Mouse (Mus musculus) liver, embryonic 14.5 days (tissue): Measurements from ENCODE around the gene Gnptab. TPM values are rescaled to one million over a fixed set of nuclear protein-coding genes. Genes with fewer than 3 reads are reported as not detected.
A peak's percentile ranks its signal among the peaks of the same experiment; 100 is the strongest.
"Not testable (repeated sequence)": the region's sequence is repeated elsewhere in the genome, so short reads cannot be mapped to it uniquely, and the experiment has no call there.

Experiments
- ATAC-seq: fragments of 200-750 bp; cut with Nextera tagmentation; 2 replicates; pipeline ENCODE4 v1.8.0; 2017; ENCODE audit warnings: moderate number of reproducible peaks, mild to moderate bottlenecking, moderate library complexity; ENCODE audit not compliant: insufficient read depth
- DNase-seq, 3 experiments: peaks; one replicate each; pipeline ENCODE4 v3.0.0-alpha.2; 2012 to 2013; ENCODE audit warnings: low read depth in 3 of 3, low spot score in 3 of 3
- H3K27ac ChIP-seq: fragments of 300-500 bp; sonication (generic); 2 replicates; pipeline ENCODE4 v1.5.1; 2014; ENCODE audit warnings: moderate library complexity, mild to moderate bottlenecking, control low read depth, inconsistent platforms
- H3K27me3 ChIP-seq: fragments of 300-500 bp; sonication (generic); 2 replicates; pipeline ENCODE4 v1.6.1; 2014; ENCODE audit warnings: mild to moderate bottlenecking, low read length, moderate library complexity; ENCODE audit not compliant: control insufficient read depth, insufficient read depth
- H3K36me3 ChIP-seq: fragments of 300-500 bp; sonication (generic); replicated peaks from 2 replicates; pipeline ENCODE4 v1.6.1; 2014; ENCODE audit warnings: low read depth; ENCODE audit not compliant: control insufficient read depth, insufficient read depth
- H3K4me1 ChIP-seq, 2 experiments: fragments of 200-500 bp in 1 of 2; fragments of 300-500 bp in 1 of 2; sonication (generic) in 1 of 2; replicated peaks; 2 replicates each; pipeline ENCODE4 v1.6.1; 2012 to 2014; ENCODE audit warnings: antibody characterized with exemption in 1 of 2, inconsistent platforms in 1 of 2, low read length in 1 of 2; ENCODE audit not compliant: control insufficient read depth in 2 of 2, insufficient read depth in 2 of 2
- H3K4me2 ChIP-seq: fragments of 300-500 bp; sonication (generic); 2 replicates; pipeline ENCODE4 v1.6.1; 2014; ENCODE audit warnings: low read depth, mild to moderate bottlenecking, control low read depth, moderate library complexity
- H3K4me3 ChIP-seq, 2 experiments: fragments of 200-500 bp in 1 of 2; fragments of 300-500 bp in 1 of 2; sonication (generic) in 1 of 2; 2 replicates each; pipeline ENCODE4 v1.5.1; 2012 to 2014; ENCODE audit warnings: low read depth in 2 of 2, low read length in 2 of 2, mild to moderate bottlenecking in 2 of 2, control low read depth in 1 of 2, inconsistent platforms in 1 of 2, moderate library complexity in 1 of 2; ENCODE audit not compliant: insufficient read depth in 1 of 2
- H3K9ac ChIP-seq: fragments of 300-500 bp; sonication (generic); replicated peaks from 2 replicates; pipeline ENCODE4 v1.6.1; 2014; ENCODE audit warnings: mild to moderate bottlenecking, control low read depth, moderate library complexity
- H3K9me3 ChIP-seq: fragments of 300-500 bp; sonication (generic); 2 replicates; pipeline ENCODE4 v1.6.1; 2016; ENCODE audit warnings: low read length, mixed read lengths; ENCODE audit not compliant: control insufficient read depth
- CTCF ChIP-seq: IDR thresholded peaks from 2 replicates; pipeline ENCODE4 v1.5.1; 2016; ENCODE audit warnings: antibody characterized with exemption, low read depth, control low read depth
- EP300 ChIP-seq: IDR thresholded peaks from 2 replicates; pipeline ENCODE4 v1.6.1; 2016; ENCODE audit warnings: antibody characterized with exemption, low read depth
- WGBS: fragments of 180-500 bp; shearing (Covaris S2); extraction: QIAGEN DNeasy Blood & Tissue Kit; methylation state at CpG from one replicate; pipeline ENCODE4 v1.1.7; 2014; ENCODE audit not compliant: insufficient replicate concordance; 5-methylcytosine and 5-hydroxymethylcytosine counted together
- polyA plus RNA-seq, 2 experiments: library from polyadenylated mRNA; depleted of rRNA in 1 of 2; stranded (reverse) in 1 of 2; unstranded in 1 of 2; fragments of >200 nt; fragmentation: Nextera tagmentation in 1 of 2; extraction: Ambion mirVana in 1 of 2; gene quantifications; 2 replicates each; pipeline versions ENCODE4 v1.2.1 to v1.2.3; 2012 to 2014

Gnptab gene
- polyA plus RNA-seq, 2 experiments: 2.3 to 4.9 TPM

DNA sequence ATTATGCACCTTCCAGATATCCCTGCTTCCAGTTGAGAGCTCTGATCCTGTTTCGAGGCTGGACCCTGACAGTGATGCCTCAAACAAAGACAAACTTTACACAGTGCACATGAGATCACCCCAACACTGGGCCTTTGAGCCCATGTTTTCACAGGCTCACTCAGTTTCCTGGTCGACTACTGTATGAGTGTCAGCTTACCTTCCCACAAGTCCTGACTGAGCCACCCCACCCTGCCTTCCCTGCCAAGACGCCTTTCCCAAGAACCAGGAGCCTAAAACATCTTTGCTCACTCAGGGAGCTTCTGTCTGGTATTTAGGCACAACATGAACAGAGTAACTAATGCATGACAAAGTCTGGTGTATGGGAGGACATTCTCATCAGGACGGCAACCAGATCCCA is 9.7 kb upstream of the Gnptab start:
- DNase-seq (no peak), ATAC-seq (no peak)
- Histone ChIP-seq H3K27ac (no peak overlapping the region), H3K36me3 (no peaks in the 10 kb centered on the region), H3K9ac (no peak overlapping the region), H3K27me3 (no peaks in the 10 kb centered on the region), H3K4me3 (no peak overlapping the region), H3K4me1 (no peaks in the 10 kb centered on the region), H3K4me2 (no peak overlapping the region), H3K9me3 (no peaks in the 10 kb centered on the region)
- WGBS: 47% methylated on average over 4 of the region's 4 CpGs
- TF ChIP-seq EP300 (no peak), CTCF (no peak)

DNA sequence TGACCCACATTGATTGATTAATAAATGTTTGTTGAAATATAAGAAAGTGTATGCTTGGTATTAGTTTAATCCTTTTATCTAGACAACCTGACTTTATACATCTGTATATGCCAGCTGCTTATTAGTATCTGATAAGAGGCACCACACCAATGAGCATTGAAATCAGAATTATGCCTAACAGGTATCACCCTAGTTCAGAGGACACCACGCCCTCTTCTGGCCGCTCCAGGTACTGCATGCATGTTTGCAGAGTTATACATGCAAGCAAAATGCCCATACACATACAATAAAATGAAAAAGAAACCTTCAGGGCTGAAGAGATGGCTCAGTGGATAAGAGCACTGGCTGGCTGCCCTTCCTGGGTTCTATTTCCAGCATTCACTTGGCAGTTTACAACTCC is 7.1 kb upstream of the Gnptab start:
- Histone ChIP-seq H3K4me1 (no peaks in the 10 kb centered on the region), H3K9ac (no peak overlapping the region), H3K36me3 (no peaks in the 10 kb centered on the region), H3K9me3 (no peaks in the 10 kb centered on the region), H3K27ac (no peak overlapping the region), H3K4me2 (no peak overlapping the region), H3K27me3 (no peaks in the 10 kb centered on the region), H3K4me3 (no peak overlapping the region)
- DNase-seq (no peak), ATAC-seq (no peak)
- WGBS: 0% methylated on average over 2 of the region's 2 CpGs
- TF ChIP-seq EP300: no peak
- TF ChIP-seq CTCF: peak; percentile 72

DNA sequence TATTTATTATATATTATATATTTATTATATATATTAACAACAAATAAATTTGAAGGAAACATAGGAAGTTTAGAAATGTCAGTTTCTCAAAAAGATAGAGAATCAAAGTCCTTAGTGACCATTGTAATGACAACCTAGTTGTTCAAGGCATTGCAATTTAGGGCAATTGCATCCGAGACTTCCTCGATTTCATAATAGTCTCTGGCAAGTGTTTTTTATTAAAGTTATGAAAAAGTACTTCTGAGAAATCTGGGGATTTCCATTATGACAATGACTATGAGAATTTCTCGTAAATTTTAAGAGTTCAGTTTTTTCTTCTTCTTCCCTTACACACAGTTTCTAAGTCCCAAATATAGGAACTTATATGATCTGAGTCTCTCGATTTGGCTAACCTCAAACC is 6.5 kb upstream of the Gnptab start:
- H3K4me3 ChIP-seq: no peak overlapping the region
- no peak for TF ChIP-seq EP300
- no peak for TF ChIP-seq CTCF
- no peaks in the 10 kb centered on the region for H3K36me3 ChIP-seq
- H3K27me3 ChIP-seq: no peaks in the 10 kb centered on the region
- ATAC-seq: no peak
- H3K9ac ChIP-seq: no peak overlapping the region
- H3K4me2 ChIP-seq: no peak overlapping the region
- WGBS: 59% methylated on average over 4 of the region's 4 CpGs
- no peaks in the 10 kb centered on the region for H3K9me3 ChIP-seq
- H3K27ac ChIP-seq: no peak overlapping the region
- no peak for DNase-seq
- H3K4me1 ChIP-seq: no peaks in the 10 kb centered on the region

DNA sequence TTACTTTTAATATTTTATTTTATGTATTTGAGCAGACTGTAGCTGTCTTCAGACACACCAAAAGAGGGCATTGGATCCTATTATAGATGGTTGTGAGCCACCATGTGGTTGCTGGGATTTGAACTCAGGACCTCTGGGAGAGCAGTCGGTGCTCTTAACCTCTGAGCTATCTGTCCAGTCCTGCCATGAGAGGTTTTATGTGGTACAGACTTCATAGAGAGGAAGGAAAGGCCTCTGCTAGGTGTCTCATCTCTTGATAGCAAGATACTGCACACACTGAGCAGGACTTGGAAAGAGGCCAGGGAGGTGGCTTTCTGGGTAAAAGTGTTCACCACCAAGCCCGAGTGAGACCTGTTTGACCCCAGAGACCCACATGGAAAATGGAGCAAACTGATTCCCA is 6.0 kb upstream of the Gnptab start:
- not testable (repeated sequence) for H3K9ac ChIP-seq, H3K4me2 ChIP-seq, H3K27me3 ChIP-seq, H3K4me3 ChIP-seq, H3K36me3 ChIP-seq, H3K4me1 ChIP-seq, H3K9me3 ChIP-seq, H3K27ac ChIP-seq, ATAC-seq, DNase-seq
- WGBS: 46% methylated on average over 2 of the region's 2 CpGs

DNA sequence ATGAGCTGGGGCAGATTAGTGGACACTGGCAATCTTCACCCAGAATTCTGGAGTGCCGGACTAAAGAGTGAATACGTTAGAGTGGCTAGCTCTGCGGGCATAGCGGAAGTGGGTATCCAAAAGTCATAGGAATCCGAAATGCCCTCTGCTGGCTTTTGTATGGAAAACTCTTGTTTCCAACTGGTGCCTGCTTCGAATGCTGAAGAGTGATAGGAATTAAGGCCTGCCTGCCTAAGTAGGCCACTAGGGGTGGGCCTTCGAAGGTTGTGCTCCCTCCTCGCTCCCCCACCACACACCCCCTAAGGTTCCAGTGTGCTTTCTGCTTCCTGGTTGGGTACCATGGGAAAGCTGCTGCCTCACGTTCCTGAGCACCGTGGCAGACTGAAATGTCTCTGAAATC is 3.9 kb upstream of the Gnptab start:
- H3K9me3 ChIP-seq: no peaks in the 10 kb centered on the region
- no peak for DNase-seq
- no peak for ATAC-seq

DNA sequence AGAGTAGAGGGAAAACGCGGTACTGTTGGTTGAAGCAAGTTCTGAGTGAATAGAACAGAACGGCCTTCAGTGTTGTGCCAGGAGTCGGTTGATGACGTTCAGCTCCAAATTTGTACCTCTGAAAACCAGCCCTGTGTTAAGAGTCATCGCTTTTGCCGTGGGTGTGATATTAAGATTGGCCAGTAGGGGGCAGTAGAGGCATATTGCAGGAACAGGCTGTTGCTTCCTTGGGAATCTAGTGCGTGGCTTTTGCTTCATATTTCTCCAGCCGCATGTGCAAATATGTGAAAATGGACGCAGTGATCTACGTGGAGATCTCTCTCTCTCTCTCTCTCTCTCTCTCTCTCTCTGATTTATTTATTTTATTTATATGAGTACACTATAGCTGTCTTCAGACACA is 2.2 kb upstream of the Gnptab start:
- no peak overlapping the region for H3K4me2 ChIP-seq
- H3K4me1 ChIP-seq: peaks cover 0 to 18% of the 10 kb centered on the region in 2 experiments; a peak in 2 of 4 replicates
- H3K9ac ChIP-seq: no peak overlapping the region
- no peaks in the 10 kb centered on the region for H3K9me3 ChIP-seq
- ATAC-seq (no peak), DNase-seq (peak; percentile 60 to 64 (median 64))
- H3K36me3 ChIP-seq: no peaks in the 10 kb centered on the region
- 5% methylated on average over 11 of the region's 11 CpGs for WGBS
- H3K4me3 ChIP-seq: no peak overlapping the region
- H3K27me3 ChIP-seq: no peaks in the 10 kb centered on the region
- TF ChIP-seq EP300: no peak
- peak; percentile 95 for TF ChIP-seq CTCF
- H3K27ac ChIP-seq: no peak overlapping the region

More for the DNA sequence above, 3.9 kb upstream of the Gnptab start:
- 45% methylated on average over 10 of the region's 10 CpGs for WGBS
- Histone ChIP-seq H3K9ac (no peak overlapping the region), H3K4me2 (no peak overlapping the region), H3K36me3 (no peaks in the 10 kb centered on the region), H3K27ac (no peak overlapping the region), H3K4me3 (no peak overlapping the region), H3K4me1 (peaks cover 0 to 3% of the 10 kb centered on the region in 2 experiments; a peak in 2 of 4 replicates), H3K27me3 (no peaks in the 10 kb centered on the region)
- TF ChIP-seq EP300 (no peak), CTCF (no peak)
